Mouse (Mus musculus): Measurements from ENCODE around the gene Ppm1d. TPM values are rescaled to one million over a fixed set of nuclear protein-coding genes. Genes with fewer than 3 reads are reported as not detected.

Ppm1d gene
- polyA plus RNA-seq, 1 experiment, result 7.5 TPM

DNA sequence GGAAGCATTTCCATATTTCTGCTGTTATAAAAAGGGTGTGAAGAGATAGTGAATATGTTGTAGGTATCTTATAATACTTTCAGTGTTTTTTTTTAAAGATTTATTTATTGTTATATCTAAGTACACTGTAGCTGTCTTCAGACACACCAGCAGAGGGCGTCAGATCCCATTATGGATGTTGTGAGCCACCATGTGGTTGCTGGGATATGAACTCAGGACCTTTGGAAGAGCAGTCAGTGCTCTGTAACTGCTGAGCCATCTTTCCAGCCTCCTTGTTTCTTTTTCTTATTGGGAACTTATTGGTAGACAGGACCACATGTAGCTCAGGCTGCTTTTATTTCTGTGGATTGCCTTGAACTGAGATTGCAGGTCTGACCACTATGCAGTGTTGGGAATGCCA is 69.0 kb downstream of the Ppm1d start:
- Histone ChIP-seq H3ac (ENCODE audit: control insufficient read depth, insufficient read length, low read depth) (no peak overlapping the region), H3K79me2 (ENCODE audit: control insufficient read depth, insufficient read depth) (no peaks in the 10 kb centered on the region), H3K79me3 (ENCODE audit: low read depth) (no peaks in the 10 kb centered on the region), H3K27me3 (ENCODE audit: control insufficient read depth, insufficient read depth, insufficient read length) (no peaks in the 10 kb centered on the region), H3K4me3 (ENCODE audit: insufficient read depth, poor library complexity, severe bottlenecking) (no peak overlapping the region), H3K36me3 (ENCODE audit: control insufficient read depth, insufficient read depth) (no peaks in the 10 kb centered on the region)
- TF ChIP-seq USF1 (IDR thresholded peaks at IDR 0.05; ENCODE audit: low read depth) (no peak), CEBPB (IDR thresholded peaks at IDR 0.05; ENCODE audit: low read depth) (no peak), MAX (IDR thresholded peaks at IDR 0.05) (no peak), CTCF (IDR thresholded peaks at IDR 0.05; ENCODE audit: control insufficient read depth, insufficient read depth, insufficient read length) (no peak), MYOG (IDR thresholded peaks at IDR 0.05; ENCODE audit: control insufficient read depth, extremely low read depth, insufficient read length) (no peak), MYOD1 (IDR thresholded peaks at IDR 0.05; ENCODE audit: control insufficient read depth, insufficient read length, low read depth) (no peak), FOSL1 (IDR thresholded peaks at IDR 0.05; ENCODE audit: insufficient read depth, low read length, poor library complexity, severe bottlenecking) (no peak)

DNA sequence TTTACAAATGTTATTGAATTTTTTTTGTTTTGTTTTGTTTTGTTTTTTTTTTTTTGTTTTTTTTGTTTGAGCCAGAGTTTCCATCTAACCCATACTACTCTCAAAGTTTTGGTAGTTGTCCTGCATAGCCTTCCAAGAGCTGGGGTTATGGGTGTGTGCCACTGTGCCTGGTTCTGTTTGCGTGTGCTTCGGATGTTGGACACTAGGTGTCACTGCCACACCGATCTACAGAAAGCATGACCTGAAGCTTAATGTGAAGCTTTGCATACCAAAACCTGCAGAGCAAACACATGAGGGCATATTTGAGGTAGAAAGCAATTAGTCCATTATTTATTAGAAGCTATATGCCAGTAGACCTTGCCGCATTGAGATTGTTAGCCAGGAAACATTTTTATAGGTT is 71.0 kb downstream of the Ppm1d start:
- Histone ChIP-seq H3ac (ENCODE audit: control insufficient read depth, insufficient read length, low read depth) (no peak overlapping the region), H3K79me3 (ENCODE audit: low read depth) (no peaks in the 10 kb centered on the region), H3K79me2 (ENCODE audit: control insufficient read depth, insufficient read depth) (no peaks in the 10 kb centered on the region), H3K36me3 (ENCODE audit: control insufficient read depth, insufficient read depth) (no peaks in the 10 kb centered on the region), H3K27me3 (ENCODE audit: control insufficient read depth, insufficient read depth, insufficient read length) (no peaks in the 10 kb centered on the region), H3K4me3 (ENCODE audit: insufficient read depth, poor library complexity, severe bottlenecking) (no peak overlapping the region)
- TF ChIP-seq CTCF (IDR thresholded peaks at IDR 0.05; ENCODE audit: control insufficient read depth, insufficient read depth, insufficient read length) (peak; percentile 80), CEBPB (IDR thresholded peaks at IDR 0.05; ENCODE audit: low read depth) (no peak), MYOD1 (IDR thresholded peaks at IDR 0.05; ENCODE audit: control insufficient read depth, insufficient read length, low read depth) (no peak), FOSL1 (IDR thresholded peaks at IDR 0.05; ENCODE audit: insufficient read depth, low read length, poor library complexity, severe bottlenecking) (no peak)

DNA sequence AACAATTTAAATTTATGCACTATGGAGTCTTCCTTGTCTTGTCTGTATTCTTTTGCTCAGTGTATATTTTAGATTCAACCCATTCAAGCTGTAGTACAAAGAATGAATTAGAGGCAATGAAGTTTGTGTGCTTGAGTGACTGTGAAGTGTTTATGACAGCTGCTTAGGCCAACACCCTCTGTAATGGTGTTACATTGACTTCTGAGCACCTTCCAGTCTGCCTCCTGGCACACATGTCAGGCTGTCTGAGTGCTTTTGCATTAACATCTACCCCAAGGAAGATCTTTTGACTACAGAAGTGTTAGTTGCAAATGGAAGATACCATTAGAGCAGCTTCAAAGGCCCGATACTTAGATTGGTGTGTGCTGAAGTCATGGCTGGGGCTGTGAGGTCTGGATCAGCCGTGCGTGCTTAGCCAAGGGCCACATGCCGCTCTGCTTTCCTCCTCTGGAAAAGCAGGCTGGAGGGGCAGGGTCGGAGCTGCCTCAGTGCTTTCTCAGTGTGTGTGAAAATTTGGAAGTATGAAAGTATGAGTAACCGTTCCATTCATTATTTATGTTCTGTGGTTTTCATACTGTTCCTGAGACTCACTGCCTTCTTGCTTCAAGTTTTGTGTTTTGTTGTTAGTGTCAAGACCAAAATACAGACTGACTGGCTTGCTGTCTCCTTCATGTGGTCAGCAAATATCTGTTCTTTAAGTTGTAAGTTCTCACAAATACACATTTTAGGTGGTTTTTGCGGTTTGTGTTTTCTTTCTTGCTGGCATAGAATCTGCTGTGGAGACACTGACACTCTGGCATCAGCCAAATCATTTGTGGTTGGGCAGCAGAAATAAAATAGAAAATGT is 73.2 kb downstream of the Ppm1d start:
- Histone ChIP-seq H3K79me3 (ENCODE audit: low read depth) (no peaks in the 10 kb centered on the region), H3K4me3 (ENCODE audit: insufficient read depth, poor library complexity, severe bottlenecking) (no peak overlapping the region), H3ac (ENCODE audit: control insufficient read depth, insufficient read length, low read depth) (no peak overlapping the region), H3K36me3 (ENCODE audit: control insufficient read depth, insufficient read depth) (no peaks in the 10 kb centered on the region), H3K79me2 (ENCODE audit: control insufficient read depth, insufficient read depth) (no peaks in the 10 kb centered on the region), H3K27me3 (ENCODE audit: control insufficient read depth, insufficient read depth, insufficient read length) (no peaks in the 10 kb centered on the region)
- no peak for TF ChIP-seq MAX (IDR thresholded peaks at IDR 0.05)
- peak; percentile 2 for TF ChIP-seq USF1 (IDR thresholded peaks at IDR 0.05; ENCODE audit: low read depth)
- no peak for TF ChIP-seq FOSL1 (IDR thresholded peaks at IDR 0.05; ENCODE audit: insufficient read depth, low read length, poor library complexity, severe bottlenecking)
- no peak for TF ChIP-seq MYOG (IDR thresholded peaks at IDR 0.05; ENCODE audit: control insufficient read depth, extremely low read depth, insufficient read length)
- peak; percentile 18 for TF ChIP-seq CEBPB (IDR thresholded peaks at IDR 0.05; ENCODE audit: low read depth)
- TF ChIP-seq CTCF (IDR thresholded peaks at IDR 0.05; ENCODE audit: control insufficient read depth, insufficient read depth, insufficient read length), result no peak

DNA sequence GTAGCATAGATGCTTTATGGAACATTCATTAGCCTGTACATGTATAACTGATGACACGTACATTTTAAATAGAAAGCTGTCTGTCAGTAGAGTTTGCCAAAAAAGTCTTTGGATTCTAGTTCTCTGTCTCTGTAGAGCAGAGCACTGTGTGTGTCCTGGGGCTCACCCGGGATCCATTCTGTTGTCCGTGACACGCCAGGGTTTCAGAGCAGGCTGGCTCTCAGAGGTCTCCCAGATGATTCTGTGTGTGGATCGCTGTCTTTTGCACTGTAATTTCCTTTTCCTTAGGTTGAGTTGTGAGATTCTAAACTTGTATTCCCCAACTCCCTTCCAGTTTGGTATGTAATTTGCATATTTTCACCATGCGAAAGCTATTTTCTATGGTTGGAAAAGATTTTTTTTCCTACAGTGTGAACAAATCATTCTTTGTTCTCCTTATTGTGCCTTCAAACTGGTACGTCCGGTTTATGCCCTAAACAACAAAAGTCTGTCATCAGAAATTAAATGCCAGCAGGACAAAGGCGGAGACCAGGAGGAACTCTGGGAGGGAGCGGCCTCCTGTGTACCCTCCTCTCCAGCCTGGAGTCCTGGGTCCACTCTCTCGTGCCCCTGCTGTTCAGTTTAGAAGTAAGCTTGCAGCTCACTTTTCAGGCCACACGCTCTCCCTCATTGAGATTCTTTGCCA is 81.3 kb downstream of the Ppm1d start:
- Histone ChIP-seq H3ac (ENCODE audit: control insufficient read depth, insufficient read length, low read depth) (no peak overlapping the region), H3K79me2 (ENCODE audit: control insufficient read depth, insufficient read depth) (no peaks in the 10 kb centered on the region), H3K27me3 (ENCODE audit: control insufficient read depth, insufficient read depth, insufficient read length) (no peaks in the 10 kb centered on the region), H3K79me3 (ENCODE audit: low read depth) (no peaks in the 10 kb centered on the region), H3K36me3 (ENCODE audit: control insufficient read depth, insufficient read depth) (no peaks in the 10 kb centered on the region), H3K4me3 (ENCODE audit: insufficient read depth, poor library complexity, severe bottlenecking) (no peak overlapping the region)
- TF ChIP-seq CTCF (IDR thresholded peaks at IDR 0.05; ENCODE audit: control insufficient read depth, insufficient read depth, insufficient read length) (no peak), MYOD1 (IDR thresholded peaks at IDR 0.05; ENCODE audit: control insufficient read depth, insufficient read length, low read depth) (no peak), MYOG (IDR thresholded peaks at IDR 0.05; ENCODE audit: control insufficient read depth, extremely low read depth, insufficient read length) (no peak), FOSL1 (IDR thresholded peaks at IDR 0.05; ENCODE audit: insufficient read depth, low read length, poor library complexity, severe bottlenecking) (no peak)

DNA sequence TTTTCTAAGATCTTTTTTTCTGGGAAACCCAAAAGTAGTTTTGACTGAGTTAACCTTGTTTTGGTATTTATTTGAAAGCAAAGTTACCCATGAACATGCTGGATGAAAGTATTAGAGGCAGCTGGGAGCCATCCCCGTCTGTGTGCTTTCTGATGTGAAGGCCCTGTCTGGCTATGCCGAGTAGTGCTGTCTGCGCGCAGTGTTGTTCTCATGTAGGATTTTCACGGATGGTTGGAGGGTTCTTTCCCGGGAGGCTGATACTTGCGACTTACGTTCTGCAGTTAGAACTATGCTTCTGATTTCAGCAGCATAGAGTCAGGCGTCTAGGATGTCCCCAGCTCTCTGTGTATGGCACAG is 81.8 kb downstream of the Ppm1d start:
- Histone ChIP-seq H3K27me3 (ENCODE audit: control insufficient read depth, insufficient read depth, insufficient read length) (no peaks in the 10 kb centered on the region), H3ac (ENCODE audit: control insufficient read depth, insufficient read length, low read depth) (no peak overlapping the region), H3K4me3 (ENCODE audit: insufficient read depth, poor library complexity, severe bottlenecking) (no peak overlapping the region), H3K79me3 (ENCODE audit: low read depth) (no peaks in the 10 kb centered on the region), H3K79me2 (ENCODE audit: control insufficient read depth, insufficient read depth) (no peaks in the 10 kb centered on the region), H3K36me3 (ENCODE audit: control insufficient read depth, insufficient read depth) (no peaks in the 10 kb centered on the region)
- TF ChIP-seq FOSL1 (IDR thresholded peaks at IDR 0.05; ENCODE audit: insufficient read depth, low read length, poor library complexity, severe bottlenecking) (no peak), MYOG (IDR thresholded peaks at IDR 0.05; ENCODE audit: control insufficient read depth, extremely low read depth, insufficient read length) (no peak), CEBPB (IDR thresholded peaks at IDR 0.05; ENCODE audit: low read depth) (no peak), CTCF (IDR thresholded peaks at IDR 0.05; ENCODE audit: control insufficient read depth, insufficient read depth, insufficient read length) (no peak), USF1 (IDR thresholded peaks at IDR 0.05; ENCODE audit: low read depth) (no peak), MAX (IDR thresholded peaks at IDR 0.05) (no peak), MYOD1 (IDR thresholded peaks at IDR 0.05; ENCODE audit: control insufficient read depth, insufficient read length, low read depth) (no peak)
